Mouse (Mus musculus): ENCODE measurements around the gene Synj2.

The Synj2 gene

GRCm38 (mm10) chr17:5932161-5932560, 8.9 kb upstream of the Synj2 start:
- in situ Hi-C loops (cut with MboI, MseI), result no loop called here

- in situ Hi-C loops (cut with MboI, MseI), result no loop called here
Measured at GRCm38 (mm10) chr17:5934554-5935324, 6.3 kb upstream of the Synj2 start.

GRCm38 (mm10) chr17:5935680-5936079, 5.4 kb upstream of the Synj2 start:
- in situ Hi-C loops (cut with MboI, MseI), result no loop called here

DNA sequence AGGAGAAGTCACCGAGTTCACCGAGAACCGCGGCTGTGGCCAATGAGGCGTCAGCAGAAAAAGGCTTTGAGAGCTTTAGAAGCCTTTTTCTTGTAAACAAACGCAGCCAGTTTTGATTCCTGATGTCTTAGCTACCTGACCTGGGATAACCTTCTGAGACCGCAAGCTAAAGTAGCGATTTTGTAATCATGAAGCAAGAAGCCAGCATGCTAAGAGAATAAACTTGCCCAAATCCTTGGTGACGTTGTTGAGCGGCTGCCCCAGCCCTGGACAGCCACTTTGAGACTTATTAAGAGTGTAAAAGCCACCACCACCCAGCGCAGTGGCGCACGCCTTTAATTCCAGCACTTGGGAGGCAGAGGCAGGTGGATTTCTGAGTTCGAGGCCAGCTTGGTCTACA, 4.8 kb upstream of the Synj2 start:
- in situ Hi-C loops (cut with MboI, MseI), result no loop called here

DNA sequence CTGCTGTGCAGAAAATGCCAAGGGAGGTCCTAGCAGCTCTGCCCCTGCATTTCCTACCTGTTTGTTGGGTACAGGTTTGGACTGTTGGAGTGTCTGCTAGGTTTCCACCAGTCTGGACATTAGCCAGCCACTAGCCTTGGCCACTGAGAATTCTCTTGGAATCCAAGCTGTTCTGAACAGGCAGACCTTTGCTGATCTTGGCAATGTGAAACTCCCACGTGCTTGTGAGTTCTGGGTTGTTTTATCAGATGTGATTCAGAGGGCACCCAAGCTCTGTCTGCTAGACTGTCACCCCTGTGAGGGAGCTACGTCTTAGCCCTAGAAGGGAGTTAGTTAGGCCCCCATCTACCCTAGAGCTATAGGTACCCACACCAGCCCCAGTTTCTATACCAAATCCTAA, 3.6 kb upstream of the Synj2 start:
- in situ Hi-C loops (cut with MboI, MseI), result no loop called here

DNA sequence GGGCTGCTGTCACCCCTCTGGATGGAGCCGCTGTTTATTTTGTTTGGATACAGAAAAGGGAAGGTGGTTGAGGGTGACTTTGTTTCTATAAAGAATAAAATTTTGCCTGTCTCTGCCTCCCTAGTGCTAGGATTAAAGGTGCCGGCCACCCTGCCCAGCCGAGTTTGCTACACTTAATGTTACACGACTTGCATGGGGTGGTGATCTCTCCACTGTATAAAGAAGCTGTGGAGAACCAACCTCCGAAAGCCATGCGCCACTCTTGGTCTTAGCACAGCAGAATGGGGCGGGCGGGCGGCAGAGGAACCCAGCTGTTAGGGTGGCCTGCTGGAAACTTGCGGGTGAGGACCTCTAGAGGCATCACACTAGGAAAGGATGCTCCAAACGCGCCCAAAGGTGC, 1.2 kb upstream of the Synj2 start:
- in situ Hi-C loops (cut with MboI, MseI), result no loop called here

DNA sequence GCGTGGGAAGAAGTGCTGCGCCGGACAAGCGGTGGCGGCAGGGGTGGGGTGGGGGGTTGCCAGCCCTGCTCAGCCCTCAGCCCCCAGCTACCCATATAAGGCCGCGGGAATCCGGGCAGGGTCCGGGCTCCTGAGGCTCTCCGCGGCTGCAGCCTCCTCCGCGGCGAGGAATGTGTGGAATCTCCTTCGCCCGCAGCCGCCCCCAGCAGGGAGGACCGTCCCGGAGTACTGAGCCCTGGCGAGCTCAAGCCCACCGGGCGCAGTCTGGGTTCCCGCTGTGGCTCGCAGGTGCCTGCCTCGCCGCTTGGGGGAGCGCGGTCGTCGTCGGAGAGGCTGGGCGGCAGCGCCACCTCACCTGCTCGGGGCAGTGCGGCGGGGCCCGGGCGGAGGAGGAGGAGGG, 288 bp upstream of the Synj2 start:
- in situ Hi-C loops (cut with MboI, MseI), result no loop called here

- in situ Hi-C loops (cut with MboI, MseI), result no loop called here
Measured at GRCm38 (mm10) chr17:5942156-5942555, 1.1 kb downstream of the Synj2 start.

DNA sequence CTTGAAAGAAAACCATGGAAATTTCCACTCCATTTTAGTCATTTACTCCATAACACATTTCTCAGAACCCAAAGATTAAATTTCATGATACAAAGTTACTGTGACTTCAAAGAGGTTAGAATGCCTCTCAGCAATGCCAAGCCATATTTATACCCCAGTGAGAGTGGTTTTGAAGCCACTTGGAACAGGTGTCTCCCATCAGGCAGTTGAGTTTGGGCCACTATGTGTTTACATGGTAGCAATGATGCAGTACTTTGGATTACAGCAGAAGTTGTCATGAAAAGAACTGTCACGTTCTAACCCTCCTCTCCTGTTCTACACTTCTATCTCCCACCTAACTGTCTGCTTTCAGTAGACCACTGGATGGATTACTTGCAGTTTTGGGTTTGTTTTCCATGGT, 2.0 kb downstream of the Synj2 start:
- in situ Hi-C loops (cut with MboI, MseI), result no loop called here

- in situ Hi-C loops (cut with MboI, MseI), result no loop called here
Measured at GRCm38 (mm10) chr17:5947039-5947438, 6.0 kb downstream of the Synj2 start.

DNA sequence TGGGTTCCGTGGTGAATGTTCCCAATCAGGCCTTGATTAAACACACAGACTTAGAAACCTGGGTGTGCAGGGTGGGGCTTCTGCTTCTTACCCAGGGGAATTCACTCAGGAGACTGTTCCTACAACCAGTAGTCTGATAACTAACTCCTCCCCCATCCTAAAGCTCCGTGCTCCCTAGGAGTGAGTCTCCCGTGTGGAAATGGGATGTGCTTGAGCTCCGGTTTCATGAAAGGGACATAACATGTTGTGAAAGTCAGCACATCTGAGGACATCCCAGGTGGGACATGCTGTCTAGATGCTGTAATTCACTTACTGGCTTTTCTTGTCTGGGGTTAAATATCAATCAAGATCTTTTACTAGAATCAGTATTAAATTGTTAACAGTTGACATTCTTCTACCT, 11.4 kb downstream of the Synj2 start:
- in situ Hi-C loops (cut with MboI, MseI), result no loop called here

- in situ Hi-C loops (cut with MboI, MseI), result no loop called here
Measured at GRCm38 (mm10) chr17:5956350-5957000, 15.4 kb downstream of the Synj2 start.

DNA sequence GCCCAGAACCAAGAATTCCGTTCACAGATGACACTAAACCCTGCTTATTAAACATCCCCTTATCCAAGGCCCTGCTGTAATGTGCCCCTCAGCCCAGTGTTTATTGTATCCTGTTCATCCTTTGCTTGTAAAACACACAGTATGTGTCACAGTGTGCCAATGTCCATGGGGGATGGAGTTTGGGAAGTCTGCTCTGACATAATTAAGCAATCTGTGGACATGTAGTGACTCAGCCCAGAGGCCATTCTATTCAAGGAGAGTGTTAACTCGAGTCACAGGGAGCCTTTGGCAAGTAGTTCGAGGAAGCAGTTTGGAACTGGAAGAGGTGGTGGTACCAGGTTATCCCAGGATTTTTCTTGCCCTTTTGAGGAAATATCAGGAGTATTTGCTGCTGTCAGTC, 16.0 kb downstream of the Synj2 start:
- in situ Hi-C loops (cut with MboI, MseI), result no loop called here

DNA sequence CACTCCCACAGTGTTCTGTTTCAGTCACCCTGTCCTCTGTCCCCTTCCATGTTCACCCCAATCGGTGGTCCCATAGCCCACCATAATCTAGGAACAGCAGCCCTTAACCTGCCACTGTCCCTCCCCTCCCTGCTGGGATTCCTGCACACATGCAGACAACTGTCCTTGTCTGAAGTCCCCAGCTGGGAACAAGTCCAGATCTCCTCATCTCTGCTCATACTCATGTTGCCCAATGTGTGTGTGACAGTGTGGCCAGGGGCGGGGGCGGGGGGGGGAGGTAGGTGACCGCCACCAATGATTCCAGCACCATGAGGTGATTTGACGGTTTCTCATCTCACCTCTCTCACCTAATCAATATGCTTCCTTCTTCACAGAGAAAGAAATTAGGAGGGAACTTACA, 17.1 kb downstream of the Synj2 start:
- in situ Hi-C loops (cut with MboI, MseI), result no loop called here

- in situ Hi-C loops (cut with MboI, MseI), result no loop called here
Measured at GRCm38 (mm10) chr17:5958636-5959035, 17.6 kb downstream of the Synj2 start.

- in situ Hi-C loops (cut with MboI, MseI), result no loop called here
Measured at GRCm38 (mm10) chr17:5959096-5959495, 18.0 kb downstream of the Synj2 start.

GRCm38 (mm10) chr17:5959802-5960201, 18.7 kb downstream of the Synj2 start:
- in situ Hi-C loops (cut with MboI, MseI), result no loop called here

GRCm38 (mm10) chr17:5963766-5964165, 22.7 kb downstream of the Synj2 start:
- in situ Hi-C loops (cut with MboI, MseI), result no loop called here

DNA sequence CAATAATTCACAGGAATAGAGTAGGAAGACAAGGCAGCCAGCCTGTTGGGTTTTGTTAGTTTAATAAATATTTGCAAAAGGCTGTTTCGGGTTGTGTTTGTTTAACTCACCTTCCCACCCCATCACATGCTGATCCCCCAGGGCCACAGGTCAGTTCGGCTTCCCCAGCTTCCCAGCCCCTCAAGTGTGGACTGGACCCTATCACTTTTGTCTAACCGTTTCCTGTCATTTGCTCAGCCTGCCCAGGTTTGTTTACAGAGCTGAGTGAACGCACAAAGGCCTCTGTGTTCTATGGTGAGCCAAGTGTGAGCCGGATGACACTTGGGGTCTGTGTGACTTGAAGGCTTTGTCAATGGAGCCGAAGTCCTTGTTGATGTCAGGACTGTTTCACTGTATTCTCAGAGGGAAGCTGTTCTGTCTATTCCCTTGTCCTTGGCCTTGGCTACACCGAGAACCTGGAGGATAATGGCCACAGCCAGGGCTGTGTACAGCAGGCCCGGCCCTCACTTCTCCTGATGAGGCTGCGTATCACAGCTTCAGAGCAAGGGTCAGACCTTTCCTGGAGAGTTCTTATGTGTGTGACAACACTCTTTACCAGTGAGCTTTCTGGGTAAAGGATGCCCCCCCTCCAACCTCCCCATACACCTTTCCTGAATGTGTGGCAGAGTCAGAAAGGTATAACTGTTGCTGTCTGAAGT, 24.2 kb downstream of the Synj2 start:
- in situ Hi-C loops (cut with MboI, MseI), result no loop called here

GRCm38 (mm10) chr17:5966706-5967105, 25.6 kb downstream of the Synj2 start:
- in situ Hi-C loops (cut with MboI, MseI), result no loop called here

DNA sequence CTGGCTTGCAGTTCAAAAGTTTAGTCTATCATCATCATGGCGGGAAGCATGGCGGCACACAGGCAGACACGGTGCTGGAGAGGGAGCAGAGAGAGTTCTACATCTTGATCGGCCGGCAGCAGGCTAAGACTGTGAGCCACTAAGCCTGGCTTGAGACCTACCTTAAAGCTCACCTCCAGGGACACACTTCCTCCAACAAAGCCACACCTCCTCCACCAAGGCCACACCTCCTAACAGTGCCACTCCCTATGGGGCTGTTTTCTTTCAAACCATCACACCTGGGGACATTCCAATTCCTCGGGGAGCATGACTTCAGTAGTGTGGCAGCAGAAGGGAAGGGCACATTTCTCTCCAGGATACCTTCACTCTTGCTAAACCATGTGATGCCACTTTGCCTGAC, 27.5 kb downstream of the Synj2 start:
- in situ Hi-C loops (cut with MboI, MseI), result no loop called here

GRCm38 (mm10) chr17:5969246-5969645, 28.2 kb downstream of the Synj2 start:
- in situ Hi-C loops (cut with MboI, MseI), result no loop called here

- in situ Hi-C loops (cut with MboI, MseI), result no loop called here
Measured at GRCm38 (mm10) chr17:5970298-5970821, 29.3 kb downstream of the Synj2 start.
